Mouse (Mus musculus): Measurements from ENCODE around the gene Zfp235. TPM values are rescaled to one million over a fixed set of nuclear protein-coding genes. Genes with fewer than 3 reads are reported as not detected.
A peak's percentile ranks its signal among the peaks of the same experiment; 100 is the strongest.

Gene Zfp235
- 1 to 10 TPM; 5.1 to 5.5 TPM for total RNA-seq (2021)

DNA sequence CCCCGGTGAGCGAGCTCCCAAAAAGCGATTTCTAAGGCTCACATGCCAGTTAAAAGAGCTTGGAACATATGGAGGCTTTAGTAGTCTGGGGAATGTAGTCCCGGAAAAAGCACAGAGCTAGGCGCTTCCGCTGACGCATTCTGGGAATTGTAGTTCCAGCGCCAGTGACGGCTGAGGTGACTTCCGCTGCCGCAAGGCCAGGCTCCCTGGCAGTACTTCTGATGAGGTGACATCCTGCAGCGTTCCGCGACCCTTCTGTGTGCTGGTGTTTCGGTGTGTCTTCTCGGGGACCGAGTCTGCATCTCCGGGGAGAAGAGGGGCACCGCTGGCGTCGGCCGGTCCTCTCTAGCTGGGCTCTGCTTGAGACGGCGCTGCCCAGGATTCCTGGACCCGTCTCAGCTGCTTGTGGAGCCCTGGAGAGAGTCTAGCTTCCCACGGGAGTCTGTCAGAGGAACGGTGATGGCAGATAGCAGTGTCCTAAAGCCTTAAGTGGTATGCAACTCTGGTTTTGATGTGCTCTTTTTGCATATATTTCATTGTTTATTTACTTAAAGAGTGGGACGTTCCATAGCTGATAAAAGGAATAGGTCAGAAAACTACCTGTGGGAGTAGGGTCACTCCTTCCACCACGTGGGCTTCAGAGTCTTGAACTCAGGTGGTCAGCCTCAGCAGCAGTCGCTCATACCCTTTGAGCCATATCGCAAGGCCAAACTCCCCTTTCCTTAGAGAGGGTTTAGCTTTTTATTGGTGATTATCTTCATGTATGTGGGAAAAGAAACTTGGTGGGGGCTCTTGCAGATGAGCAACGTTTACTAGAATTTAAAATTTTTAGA is at the start of gene Zfp235:
Gene Zfp235, plus strand, starts transcription at position 174 of the 833 bp plus-strand sequence.
- intact Hi-C loops (cut with DNase I), result loop anchor here (1.0 to 5.0 kb wide), 6 partner anchors 21 to 183 kb away; partner anchors contain the start of genes Zfp108, Zfp180 and Zfp94
- DNase-seq (ENCODE audit: low spot score), result peak; percentile 78

DNA sequence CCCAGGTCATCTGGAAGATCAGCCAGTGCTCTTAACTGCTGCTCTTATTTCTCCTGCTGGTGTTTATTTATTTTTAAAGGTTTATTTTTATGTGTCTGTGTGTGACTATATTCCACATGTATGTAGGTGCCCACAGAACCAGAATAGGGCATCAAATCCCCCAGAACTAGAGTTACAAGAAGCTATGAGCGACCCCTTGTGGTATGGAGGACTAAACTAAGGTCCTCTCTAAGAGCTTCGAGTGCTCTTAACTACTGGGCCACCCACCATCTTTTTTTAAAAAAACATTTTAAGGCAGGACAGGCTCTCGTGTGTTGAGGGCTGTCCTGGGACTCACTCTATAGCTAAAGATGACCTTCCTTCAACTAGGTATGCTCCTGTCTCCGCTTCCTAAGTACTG is 47.1 kb upstream of the Zfp235 start:
- intact Hi-C loops (cut with DNase I), result no loop called here

DNA sequence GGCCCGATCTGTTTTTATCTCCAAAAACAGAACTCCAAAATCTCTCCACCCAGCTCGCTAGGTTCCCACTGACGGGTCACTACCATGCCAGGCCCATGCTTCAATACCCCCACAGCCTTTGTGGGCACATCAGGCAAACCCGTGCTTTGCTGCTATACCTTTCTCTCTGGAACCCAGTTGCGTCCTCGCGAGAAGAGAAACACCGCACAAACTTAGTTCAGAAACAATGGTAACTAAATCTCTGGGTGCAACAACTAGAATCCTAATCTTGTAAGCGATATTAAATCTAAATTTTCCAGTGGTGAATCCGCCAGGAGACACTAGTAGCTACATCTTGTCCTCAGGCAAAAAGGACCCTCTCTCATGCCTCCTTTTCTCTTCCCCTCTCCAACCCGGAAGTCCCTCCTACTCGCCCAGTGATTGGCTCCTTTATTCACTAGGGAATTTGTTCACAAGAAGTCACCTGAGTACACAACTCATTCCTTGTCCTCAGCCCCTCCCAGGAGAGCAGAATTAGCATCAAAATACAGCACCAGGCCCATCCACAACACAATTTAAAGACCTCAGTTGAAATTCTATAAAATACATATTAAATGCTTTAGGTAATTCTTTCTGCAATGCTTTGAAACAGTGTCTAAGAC is 46.4 kb upstream of the Zfp235 start:
- DNase-seq (ENCODE audit: low spot score), result no peak
- intact Hi-C loops (cut with DNase I), result no loop called here

More for the DNA sequence above, 47.1 kb upstream of the Zfp235 start:
- no peak for DNase-seq (ENCODE audit: low spot score)

DNA sequence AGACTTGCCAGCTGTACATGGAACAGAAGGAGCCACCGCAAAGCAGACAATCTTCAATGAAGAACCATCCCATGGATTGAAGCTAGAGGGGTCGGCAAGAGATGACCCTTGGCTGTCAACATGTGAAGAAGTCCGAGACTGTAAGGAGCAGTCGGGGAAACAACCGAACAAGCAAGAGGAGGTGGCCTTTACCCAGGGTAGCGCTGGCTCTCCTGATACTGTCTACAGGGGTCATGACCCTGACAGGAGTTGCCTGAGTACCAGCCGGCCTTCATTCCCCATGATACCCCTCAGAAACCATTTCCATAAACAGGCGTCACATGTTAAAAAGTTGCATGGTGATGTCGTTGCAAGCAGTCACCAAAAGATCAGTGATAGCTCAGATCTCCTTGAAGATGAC is 29.6 kb upstream of the Zfp235 start:
- no peak for DNase-seq (ENCODE audit: low spot score)
- intact Hi-C loops (cut with DNase I), result loop anchor here (2.0 kb wide), 1 partner anchor 22 kb away; no protein-coding TSS in a partner anchor

DNA sequence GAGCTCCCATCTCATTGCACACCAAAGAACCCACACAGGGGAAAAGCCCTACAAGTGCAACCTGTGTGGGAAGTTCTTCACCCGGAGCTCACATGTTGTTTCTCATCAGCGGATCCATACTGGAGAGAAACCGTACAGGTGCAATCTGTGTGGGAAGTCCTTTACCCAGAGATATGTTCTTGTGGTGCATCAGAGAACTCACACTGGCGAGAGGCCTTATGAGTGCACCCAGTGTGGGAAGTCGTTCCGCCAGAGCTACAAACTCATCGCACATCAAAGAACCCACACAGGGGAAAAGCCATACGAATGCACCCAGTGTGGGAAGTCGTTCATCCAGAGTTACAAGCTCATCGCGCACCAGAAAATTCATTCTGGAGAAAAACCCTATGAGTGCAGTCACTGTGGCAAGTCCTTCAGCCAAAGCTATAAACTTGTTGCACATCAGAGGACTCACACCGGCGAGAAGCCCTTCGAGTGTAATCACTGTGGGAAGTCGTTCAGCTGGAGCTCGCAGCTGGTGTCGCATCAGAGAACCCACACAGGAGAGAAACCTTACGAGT is 28.7 kb upstream of the Zfp235 start:
- intact Hi-C loops (cut with DNase I), result loop anchor here (2.0 kb wide), 1 partner anchor 22 kb away; no protein-coding TSS in a partner anchor
- DNase-seq (ENCODE audit: low spot score), result no peak

DNA sequence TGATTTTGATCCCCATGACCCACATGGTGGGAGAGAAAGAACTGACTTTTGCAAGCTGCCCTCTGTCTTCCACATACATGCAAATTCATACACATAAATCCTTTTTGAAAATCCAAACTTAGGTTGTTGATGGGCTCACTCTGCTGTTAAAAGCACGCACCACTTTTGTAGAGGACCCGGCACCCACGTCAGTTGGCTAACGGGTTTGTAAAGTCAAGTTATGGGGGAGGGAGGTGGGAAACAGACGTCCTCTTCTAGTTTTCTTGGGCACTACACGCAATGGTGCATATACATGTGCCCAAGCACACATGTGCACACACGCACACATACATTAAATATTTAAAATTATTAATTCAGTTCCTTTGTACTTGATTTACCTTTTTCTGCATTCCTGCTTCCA is 23.1 kb upstream of the Zfp235 start:
- no peak for DNase-seq (ENCODE audit: low spot score)
- intact Hi-C loops (cut with DNase I), result loop anchor here (5.0 kb wide), 2 partner anchors 96 to 156 kb away; no protein-coding TSS in a partner anchor

DNA sequence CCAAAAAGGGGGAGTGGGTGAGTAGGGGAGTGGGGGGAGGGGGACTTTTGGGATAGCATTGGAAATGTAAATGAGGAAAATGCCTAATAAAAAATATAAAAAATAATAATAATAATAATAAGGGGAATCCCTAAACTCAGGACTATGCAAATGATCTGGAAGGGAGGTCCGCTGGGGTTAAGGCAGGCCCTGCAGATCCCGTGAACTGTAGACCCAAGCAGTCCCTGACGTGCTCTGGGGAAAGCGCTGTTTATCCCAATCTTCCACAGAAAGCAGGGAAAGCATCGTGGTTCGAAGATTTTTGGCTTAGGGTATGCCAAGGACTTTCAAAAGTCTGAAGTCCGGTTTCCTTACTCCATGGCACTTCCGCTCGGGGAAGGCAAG is 22.2 kb upstream of the Zfp235 start:
- intact Hi-C loops (cut with DNase I), result loop anchor here (5.0 kb wide), 2 partner anchors 96 to 156 kb away; no protein-coding TSS in a partner anchor
- no peak for DNase-seq (ENCODE audit: low spot score)

DNA sequence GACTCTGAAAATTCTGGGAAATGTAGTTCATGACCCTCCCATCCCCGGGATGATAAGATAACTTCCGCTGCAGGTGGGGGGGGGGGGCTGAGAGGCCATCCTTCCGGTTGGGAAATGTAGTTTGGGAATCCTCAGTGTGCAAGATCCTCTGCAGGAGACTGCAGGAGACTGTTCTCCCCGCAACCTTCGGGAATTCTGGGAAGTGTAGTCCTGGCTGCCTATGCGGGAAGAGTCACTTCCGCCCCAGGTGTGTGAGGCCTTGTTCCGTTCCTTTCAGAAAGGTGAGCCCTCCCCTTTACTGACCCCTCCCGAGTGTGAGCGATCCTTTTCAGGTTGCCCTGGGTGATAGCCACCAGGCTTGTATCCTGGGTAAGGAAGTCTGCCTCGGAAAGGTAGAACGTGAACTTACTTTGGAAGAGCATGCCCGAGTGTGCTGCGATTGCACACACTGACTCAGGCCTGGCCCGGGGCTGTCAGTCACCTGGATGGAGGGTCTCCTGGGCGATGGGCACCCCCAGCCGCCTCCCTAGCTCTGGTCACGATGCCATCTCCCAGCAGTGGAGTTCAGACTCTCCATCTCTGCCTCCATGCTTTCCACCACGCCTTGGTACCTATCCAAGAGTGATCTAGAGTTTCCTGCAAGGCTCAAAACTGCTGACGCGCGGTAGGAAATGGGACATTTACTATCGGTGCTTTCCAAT is 21.7 kb upstream of the Zfp235 start, which contains the start of gene Zfp112:
Gene Zfp112, plus strand, starts transcription at position 159 of the 701 bp plus-strand sequence.
- peak; percentile 59 for DNase-seq (ENCODE audit: low spot score)
- intact Hi-C loops (cut with DNase I), result loop anchor here (5.0 kb wide), 2 partner anchors 95 to 155 kb away; no protein-coding TSS in a partner anchor

DNA sequence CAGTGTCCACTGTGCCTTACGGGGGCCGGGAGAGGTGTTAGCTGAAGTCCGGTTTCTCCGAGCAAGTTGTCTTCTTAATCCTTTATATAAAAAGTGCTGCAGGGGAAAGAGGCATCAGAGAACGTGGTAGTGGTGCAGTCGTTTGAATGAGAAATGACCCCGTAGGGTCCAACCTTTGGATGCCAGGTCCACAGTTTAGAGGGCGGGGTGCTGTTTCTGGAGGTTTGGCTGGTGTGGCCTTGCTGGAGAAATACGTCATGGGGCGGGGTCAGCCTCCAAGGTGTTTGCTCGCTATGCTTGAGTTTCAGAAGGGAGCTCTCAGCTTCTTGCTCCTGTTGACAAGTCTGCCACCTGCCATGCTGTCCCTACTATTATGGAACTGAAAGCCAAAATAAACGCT is 21.0 kb upstream of the Zfp235 start:
- intact Hi-C loops (cut with DNase I), result loop anchor here (1.0 to 5.0 kb wide), 3 partner anchors 20 to 154 kb away; no protein-coding TSS in a partner anchor
- no peak for DNase-seq (ENCODE audit: low spot score)

DNA sequence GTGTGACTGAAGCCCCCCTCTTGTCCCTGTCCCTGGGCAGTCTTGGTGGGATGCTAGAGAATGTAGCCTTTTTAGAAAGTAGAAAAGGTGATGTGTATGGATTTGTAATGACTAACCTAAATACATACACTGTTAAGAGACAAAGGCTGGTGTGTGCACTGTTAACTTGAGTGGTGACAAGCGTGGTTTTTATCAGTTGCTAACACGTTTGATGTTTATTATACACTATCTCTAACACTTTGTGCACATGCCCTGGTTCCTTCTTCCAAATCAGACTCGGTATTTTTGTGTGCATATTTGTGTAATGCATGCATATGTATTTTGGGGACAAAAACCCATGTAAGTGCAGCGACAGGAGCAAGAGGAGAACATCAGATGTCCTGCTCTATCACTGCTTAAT is 17.3 kb upstream of the Zfp235 start:
- DNase-seq (ENCODE audit: low spot score), result no peak
- intact Hi-C loops (cut with DNase I), result loop anchor here (5.0 kb wide), 1 partner anchor 34 kb away; the partner anchor contains the start of gene Zfp180

DNA sequence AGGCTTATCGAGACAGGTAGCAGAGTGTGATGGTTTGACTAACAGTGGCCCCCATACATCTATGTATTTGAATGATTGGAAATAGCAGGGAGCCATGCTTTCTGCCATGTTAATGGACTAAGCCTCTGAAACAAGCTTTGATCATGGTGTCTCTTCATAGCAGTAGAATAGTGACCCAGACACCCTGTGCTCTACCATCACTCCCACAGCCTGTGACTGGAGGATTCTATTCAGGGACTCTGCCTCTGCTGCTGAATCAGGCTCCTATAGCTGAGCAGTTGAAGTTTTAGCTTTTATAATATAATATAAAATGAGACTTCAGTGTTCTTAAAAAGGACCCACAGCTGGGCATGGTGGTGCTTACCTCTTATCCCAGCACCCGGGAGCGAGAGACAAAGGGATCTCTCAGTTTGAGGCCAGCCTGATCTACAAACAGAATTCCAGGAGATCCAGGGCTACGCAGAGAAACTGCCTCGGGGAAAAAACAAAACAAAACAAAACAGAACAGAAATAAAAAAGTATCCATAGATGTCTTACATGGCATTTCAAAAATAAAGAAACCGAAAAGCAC is 459 bp upstream of the Zfp235 start:
- DNase-seq (ENCODE audit: low spot score), result no peak
- intact Hi-C loops (cut with DNase I), result loop anchor here (1.0 to 5.0 kb wide), 5 partner anchors 20 to 184 kb away; partner anchors contain the start of genes Zfp180 and Zfp94

DNA sequence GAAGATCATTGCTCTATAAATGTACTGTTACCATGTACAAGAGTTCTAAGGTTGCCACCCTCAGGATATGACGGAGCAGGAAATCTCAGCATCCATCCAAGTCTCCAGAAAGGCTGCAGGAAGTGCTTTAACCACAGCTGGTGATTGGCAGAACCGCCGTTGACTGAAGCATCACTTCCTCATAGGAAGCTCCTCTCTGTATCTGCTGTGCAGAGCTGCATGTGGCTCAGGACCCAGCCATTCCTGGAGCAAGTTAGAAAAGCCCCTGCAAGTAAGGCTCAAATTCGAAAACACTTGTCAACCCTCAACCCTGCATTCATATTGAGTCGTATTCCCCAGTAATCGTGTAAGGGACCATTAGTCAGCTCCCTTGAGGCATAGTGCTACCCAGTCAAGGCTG is 8.6 kb downstream of the Zfp235 start:
- intact Hi-C loops (cut with DNase I), result no loop called here
- DNase-seq (ENCODE audit: low spot score), result no peak

DNA sequence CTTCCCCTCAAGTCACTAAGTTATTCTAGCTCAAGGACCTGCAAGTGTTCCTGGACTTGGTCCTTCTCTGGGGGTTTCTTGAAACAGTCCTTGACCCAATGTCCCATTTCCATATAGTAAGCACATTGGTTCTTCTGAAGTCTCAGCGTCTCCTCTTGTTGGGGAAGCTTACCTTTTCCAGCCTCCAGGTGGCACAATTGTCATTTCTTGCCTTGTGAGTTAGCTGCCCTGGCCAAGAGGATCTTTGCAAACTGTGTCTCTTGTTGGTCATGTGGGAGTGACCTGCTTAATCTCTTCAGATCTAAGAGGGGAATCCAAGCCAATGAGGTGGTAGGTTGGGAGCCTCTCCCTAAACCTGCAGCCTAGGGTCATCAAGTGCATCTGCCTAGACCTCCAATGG is 19.3 kb downstream of the Zfp235 start:
- DNase-seq (ENCODE audit: low spot score), result no peak

DNA sequence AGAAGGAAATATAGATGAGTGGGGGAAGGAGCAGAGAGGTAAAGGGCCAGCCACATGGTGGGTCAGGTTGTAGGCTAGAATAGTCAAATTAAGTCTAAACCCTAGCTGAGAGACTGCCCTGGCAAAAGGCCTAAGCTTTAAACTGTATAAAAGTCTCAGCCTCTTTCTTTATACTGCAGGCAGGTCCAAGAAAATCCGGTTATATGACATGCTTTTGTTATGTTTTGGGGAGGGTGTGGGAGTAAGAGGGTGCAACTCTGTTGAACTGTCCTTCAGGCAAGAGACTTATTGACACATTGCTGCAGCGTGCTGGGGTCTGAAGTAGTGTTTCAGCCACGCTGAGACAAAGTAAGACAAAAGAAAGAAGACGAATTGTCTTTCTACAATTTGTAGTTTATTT is 38.2 kb downstream of the Zfp235 start:
- intact Hi-C loops (cut with DNase I), result no loop called here

More for the DNA sequence above, 19.3 kb downstream of the Zfp235 start:
- intact Hi-C loops (cut with DNase I), result no loop called here

DNA sequence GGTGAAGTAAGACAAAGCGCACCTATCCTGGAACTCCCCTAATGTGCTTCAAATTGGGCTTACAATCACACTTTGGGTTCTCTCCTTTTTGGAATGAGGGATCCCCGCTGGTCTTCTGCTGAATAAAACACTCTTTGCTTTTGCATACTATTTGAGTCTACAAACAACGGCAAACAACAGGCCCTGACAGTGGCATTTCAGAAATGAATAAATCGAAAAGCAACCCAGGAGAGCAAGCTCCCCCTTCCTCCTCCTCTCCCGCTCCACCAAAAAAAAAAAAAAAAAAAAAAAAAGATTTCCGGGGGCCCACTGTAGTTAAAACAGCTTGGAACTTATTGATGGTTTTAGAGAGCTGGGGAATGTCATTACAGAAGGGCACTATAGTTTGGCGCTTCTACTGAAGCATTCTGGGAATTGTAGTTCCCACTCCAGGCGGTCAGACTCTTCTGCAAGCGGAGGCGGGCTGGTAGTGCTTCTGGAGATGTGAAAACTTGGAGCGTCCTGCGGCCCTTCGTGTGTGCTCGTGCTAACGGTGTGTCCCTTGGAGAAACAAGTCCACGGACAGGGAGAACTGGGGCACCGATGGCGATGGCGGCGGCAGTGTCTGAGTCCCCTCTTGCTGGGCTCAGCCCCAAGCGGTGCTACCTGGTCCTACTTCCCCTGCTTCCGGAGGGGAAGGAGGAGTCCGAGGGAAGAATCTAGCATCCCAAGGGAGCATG is 40.8 kb downstream of the Zfp235 start, which contains the start of gene Zfp114:
Gene Zfp114, plus strand, starts transcription at position 443 of the 719 bp plus-strand sequence.
- DNase-seq (ENCODE audit: low spot score), result no peak
- intact Hi-C loops (cut with DNase I), result no loop called here

More for the DNA sequence above, 38.2 kb downstream of the Zfp235 start:
- no peak for DNase-seq (ENCODE audit: low spot score)

DNA sequence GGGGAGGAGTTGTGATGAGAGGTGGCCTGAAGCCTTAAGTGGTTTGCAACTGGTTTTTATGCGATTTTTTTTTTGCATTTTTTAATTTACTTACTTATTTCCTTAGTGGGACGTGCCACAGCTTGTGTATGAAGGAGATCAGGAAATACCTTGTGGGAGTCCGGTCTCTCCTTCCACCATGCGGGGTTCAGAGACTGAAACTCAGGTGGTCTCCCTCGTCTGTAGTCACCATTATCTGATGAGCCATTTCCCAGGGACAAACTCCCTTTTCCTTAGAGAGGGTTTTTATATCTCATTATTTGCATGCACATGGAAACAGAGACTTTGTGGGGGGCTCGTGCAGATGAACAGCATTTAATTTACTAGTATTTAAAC is 41.4 kb downstream of the Zfp235 start:
- no peak for DNase-seq (ENCODE audit: low spot score)
- intact Hi-C loops (cut with DNase I), result no loop called here

DNA sequence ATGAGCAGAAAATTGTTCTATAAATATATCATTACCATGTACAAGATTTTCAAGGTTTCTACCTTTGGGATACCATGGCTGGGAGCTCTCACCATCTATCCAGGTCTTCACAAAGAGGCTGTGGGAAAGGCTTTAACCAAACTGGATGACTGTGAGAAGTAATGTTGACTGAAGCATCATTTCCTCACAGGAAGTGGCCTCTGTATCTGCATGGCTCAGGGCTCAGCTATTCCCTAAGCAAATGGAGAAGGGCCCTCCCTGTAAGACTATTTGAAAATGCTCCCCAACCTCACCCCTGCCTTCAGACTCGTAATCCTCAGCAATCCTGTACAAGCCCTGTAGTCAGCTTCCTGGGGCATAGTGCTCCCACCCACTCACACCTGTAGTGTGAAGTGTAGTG is 53.6 kb downstream of the Zfp235 start:
- intact Hi-C loops (cut with DNase I), result no loop called here
- DNase-seq (ENCODE audit: low spot score), result no peak

DNA sequence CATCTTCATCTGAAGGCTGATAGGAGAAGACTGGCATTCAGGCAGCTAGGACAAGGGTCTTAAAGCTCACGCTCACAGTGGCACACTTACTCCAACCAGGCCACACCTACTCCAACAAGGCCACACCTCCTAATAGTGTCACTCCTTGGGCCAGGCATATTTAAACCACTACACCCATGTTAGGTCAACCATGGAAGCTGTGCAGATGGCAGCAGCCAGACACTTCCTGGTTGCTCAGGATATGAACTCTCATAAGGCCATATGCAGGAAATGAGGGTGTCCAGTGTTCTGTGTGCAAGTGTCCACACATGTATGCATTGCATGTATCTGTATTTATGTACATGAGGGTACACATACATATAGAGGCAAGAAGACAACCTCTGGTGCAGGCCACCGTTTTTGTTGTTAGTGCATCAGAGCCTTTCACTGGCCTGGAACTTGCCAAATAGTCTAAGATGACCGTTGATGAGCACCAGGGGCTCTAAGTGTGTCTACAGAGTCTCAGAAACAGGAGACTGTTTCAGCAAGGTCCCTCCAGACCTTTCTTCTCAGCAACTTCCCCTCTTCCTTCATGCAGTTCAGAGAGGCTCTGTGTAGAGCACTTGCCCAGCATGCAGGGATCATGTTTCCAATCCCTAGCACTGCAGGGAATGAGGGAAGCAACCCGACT is 55.1 kb downstream of the Zfp235 start:
- intact Hi-C loops (cut with DNase I), result no loop called here

More for the DNA sequence above, 55.1 kb downstream of the Zfp235 start:
- DNase-seq (ENCODE audit: low spot score), result no peak

Data from heart, postnatal 25 days (tissue).